Mouse (Mus musculus): ENCODE results near the gene Pnma5. TPM values are rescaled to one million over a fixed set of nuclear protein-coding genes. Genes with fewer than 3 reads are reported as not detected.
"Not testable (repeated sequence)": the region's sequence is repeated elsewhere in the genome, so short reads cannot be mapped to it uniquely, and the experiment has no call there.

Pnma5 gene
- total RNA-seq (2021) (not detected), polyA plus RNA-seq (2012; rRNA removed) (not detected in 2 replicates)
- long read RNA-seq = 0 reads

- TF ChIP-seq CTCF (IDR thresholded peaks at IDR 0.05) = no peak
- TF ChIP-seq POLR2A (IDR thresholded peaks at IDR 0.05; ENCODE audit: insufficient read depth, low read depth, low read length) = no peak
- TF ChIP-seq EP300 (IDR thresholded peaks at IDR 0.05; ENCODE audit: insufficient read depth, low read depth, low read length) = no peak
Observed at GRCm38 (mm10) chrX:73037003-73037402, at the start of gene Pnma5. Gene Pnma5 (minus strand): TSS chrX:73037103.

GRCm38 (mm10) chrX:73082267-73083055 lies 45.6 kb upstream of the Pnma5 start, which contains the start of gene Xlr4a:
Gene Xlr4a (minus strand): TSS chrX:73082478.
- H3K4me1 ChIP-seq (ENCODE audit: control insufficient read depth, insufficient read depth, low read length); H3K9ac ChIP-seq (ENCODE audit: low read depth, low read length); DNase-seq; H3K79me2 ChIP-seq (replicated peaks; ENCODE audit: control insufficient read depth, insufficient read depth, low read length); H3K27ac ChIP-seq; H3K27me3 ChIP-seq (ENCODE audit: control insufficient read depth, insufficient read depth, low read length); H3K4me3 ChIP-seq; H3K36me3 ChIP-seq (ENCODE audit: control insufficient read depth, insufficient read depth, low read length); intact Hi-C loops (cut with DNase I): not testable (repeated sequence)
- 75% methylated on average over 19 of the region's 19 CpGs for WGBS

More at GRCm38 (mm10) chrX:73037003-73037402, at the start of gene Pnma5:
- Histone ChIP-seq H3K9ac (ENCODE audit: low read depth, low read length) (no peak within 1 kb of the TSS), H3K4me1 (ENCODE audit: control insufficient read depth, insufficient read depth, low read length) (no peaks in the 10 kb centered on the region), H3K79me2 (replicated peaks; ENCODE audit: control insufficient read depth, insufficient read depth, low read length) (no peaks in the 10 kb centered on the region), H3K36me3 (ENCODE audit: control insufficient read depth, insufficient read depth, low read length) (no peaks in the 10 kb centered on the region), H3K4me3 (no peak within 1 kb of the TSS), H3K27me3 (ENCODE audit: control insufficient read depth, insufficient read depth, low read length) (no peaks in the 10 kb centered on the region), H3K27ac (no peak within 1 kb of the TSS)
- WGBS = 85% methylated on average over 1 of the region's 1 CpGs
- DNase-seq = no peak
- intact Hi-C loops (cut with DNase I) = no loop called here

- H3K79me2 ChIP-seq (replicated peaks; ENCODE audit: control insufficient read depth, insufficient read depth, low read length); H3K4me1 ChIP-seq (ENCODE audit: control insufficient read depth, insufficient read depth, low read length); H3K36me3 ChIP-seq (ENCODE audit: control insufficient read depth, insufficient read depth, low read length); H3K27me3 ChIP-seq (ENCODE audit: control insufficient read depth, insufficient read depth, low read length); intact Hi-C loops (cut with DNase I); H3K4me3 ChIP-seq; H3K27ac ChIP-seq; DNase-seq; H3K9ac ChIP-seq (ENCODE audit: low read depth, low read length): not testable (repeated sequence)
- WGBS = 89% methylated on average over 2 of the region's 5 CpGs
Observed at GRCm38 (mm10) chrX:73066765-73067312, 29.9 kb upstream of the Pnma5 start.

- intact Hi-C loops (cut with DNase I) = no loop called here
Observed at GRCm38 (mm10) chrX:73064415-73064793, 27.5 kb upstream of the Pnma5 start, which contains the start of gene Pnma3. Gene Pnma3 (plus strand): TSS chrX:73064787.

GRCm38 (mm10) chrX:73063512-73064414 lies 26.9 kb upstream of the Pnma5 start:
- intact Hi-C loops (cut with DNase I) = no loop called here

More at GRCm38 (mm10) chrX:73064415-73064793, 27.5 kb upstream of the Pnma5 start, which contains the start of gene Pnma3:
- no peak for TF ChIP-seq CTCF (IDR thresholded peaks at IDR 0.05)
- no peak for TF ChIP-seq EP300 (IDR thresholded peaks at IDR 0.05; ENCODE audit: insufficient read depth, low read depth, low read length)
- no peak for TF ChIP-seq POLR2A (IDR thresholded peaks at IDR 0.05; ENCODE audit: insufficient read depth, low read depth, low read length)
- no peaks in the 10 kb centered on the region for H3K4me1 ChIP-seq (ENCODE audit: control insufficient read depth, insufficient read depth, low read length)
- no peak within 1 kb of the TSS for H3K4me3 ChIP-seq
- no peaks in the 10 kb centered on the region for H3K27me3 ChIP-seq (ENCODE audit: control insufficient read depth, insufficient read depth, low read length)
- no peak for DNase-seq
- WGBS = 36% methylated on average over 7 of the region's 7 CpGs
- H3K9ac ChIP-seq (ENCODE audit: low read depth, low read length) = no peak within 1 kb of the TSS
- no peaks in the 10 kb centered on the region for H3K79me2 ChIP-seq (replicated peaks; ENCODE audit: control insufficient read depth, insufficient read depth, low read length)
- H3K36me3 ChIP-seq (ENCODE audit: control insufficient read depth, insufficient read depth, low read length) = no peaks in the 10 kb centered on the region
- H3K27ac ChIP-seq = no peak within 1 kb of the TSS

More at GRCm38 (mm10) chrX:73063512-73064414, 26.9 kb upstream of the Pnma5 start:
- Histone ChIP-seq H3K79me2 (replicated peaks; ENCODE audit: control insufficient read depth, insufficient read depth, low read length) (no peaks in the 10 kb centered on the region), H3K4me1 (ENCODE audit: control insufficient read depth, insufficient read depth, low read length) (no peaks in the 10 kb centered on the region), H3K27ac (no peak overlapping the region), H3K27me3 (ENCODE audit: control insufficient read depth, insufficient read depth, low read length) (no peaks in the 10 kb centered on the region), H3K9ac (ENCODE audit: low read depth, low read length) (no peak overlapping the region), H3K36me3 (ENCODE audit: control insufficient read depth, insufficient read depth, low read length) (no peaks in the 10 kb centered on the region), H3K4me3 (no peak overlapping the region)
- TF ChIP-seq EP300 (IDR thresholded peaks at IDR 0.05; ENCODE audit: insufficient read depth, low read depth, low read length) (no peak), CTCF (IDR thresholded peaks at IDR 0.05) (no peak), POLR2A (IDR thresholded peaks at IDR 0.05; ENCODE audit: insufficient read depth, low read depth, low read length) (no peak)
- WGBS = 42% methylated on average over 24 of the region's 24 CpGs
- DNase-seq = no peak

Data from heart, adult 2 months (tissue).